Mouse (Mus musculus) lung, adult 2 months (tissue): ENCODE results near the gene Aim2. TPM values are rescaled to one million over a fixed set of nuclear protein-coding genes. Genes with fewer than 3 reads are reported as not detected.
A peak's percentile ranks its signal among the peaks of the same experiment; 100 is the strongest.
"Not testable (repeated sequence)": the region's sequence is repeated elsewhere in the genome, so short reads cannot be mapped to it uniquely, and the experiment has no call there.

Experiments
- DNase-seq: peaks from one replicate; pipeline ENCODE4 v3.0.0; 2022
- H3K4me1 ChIP-seq: fragments of 200-500 bp; 2 replicates; pipeline ENCODE4 v1.6.1; 2011; ENCODE audit warnings: low read length; ENCODE audit not compliant: control insufficient read depth, insufficient read depth
- H3K4me3 ChIP-seq: fragments of 200-500 bp; replicated peaks from 2 replicates; pipeline ENCODE3; 2011; ENCODE audit warnings: low read depth, mild to moderate bottlenecking, control low read depth, low read length; ENCODE audit errors: extremely low read depth
- CTCF ChIP-seq: fragments of 200-500 bp; IDR thresholded peaks from 2 replicates; pipeline ENCODE4 v1.5.1; 2011; ENCODE audit warnings: mild to moderate bottlenecking, low read length, control low read depth; ENCODE audit not compliant: insufficient read depth
- POLR2A ChIP-seq: fragments of 200-500 bp; IDR thresholded peaks from 2 replicates; pipeline ENCODE4 v1.6.1; 2011; ENCODE audit warnings: low read depth, mild to moderate bottlenecking, control low read depth, low read length, borderline replicate concordance; ENCODE audit errors: extremely low read depth
- WGBS: fragments of 180-500 bp; shearing (Covaris S2); methylation state at CpG from one replicate; pipeline ENCODE4 v1.1.7; 2018; 5-methylcytosine and 5-hydroxymethylcytosine counted together
- polyA plus RNA-seq: library from polyadenylated mRNA; depleted of rRNA; stranded (reverse); fragments of >200 nt; gene quantifications from 2 replicates; pipeline ENCODE4 v1.2.3, GENCODE M21; 2012; rRNA removed

Gene Aim2
- polyA plus RNA-seq, 1 experiment, result 5.1 TPM

- WGBS, result 36% methylated on average over 4 of the region's 4 CpGs
- no peak for DNase-seq
- Histone ChIP-seq H3K4me1 (no peaks in the 10 kb centered on the region), H3K4me3 (no peak overlapping the region)
- TF ChIP-seq CTCF (no peak), POLR2A (no peak)
Observed at GRCm38 (mm10) chr1:173447067-173447466, 96.4 kb downstream of the Aim2 start.

GRCm38 (mm10) chr1:173450621-173451020, 99.9 kb downstream of the Aim2 start:
- 83% methylated on average over 4 of the region's 4 CpGs for WGBS
- no peak for DNase-seq
- Histone ChIP-seq H3K4me3 (no peak overlapping the region), H3K4me1 (no peaks in the 10 kb centered on the region)
- TF ChIP-seq POLR2A (no peak), CTCF (no peak)

- Histone ChIP-seq H3K4me1 (no peaks in the 10 kb centered on the region), H3K4me3 (no peak overlapping the region)
- 82% methylated on average over 5 of the region's 5 CpGs for WGBS
- DNase-seq, result no peak
- TF ChIP-seq CTCF (no peak), POLR2A (no peak)
Observed at GRCm38 (mm10) chr1:173451665-173452064, 101.0 kb downstream of the Aim2 start.

- no peak overlapping the region for H3K4me3 ChIP-seq
- H3K4me1 ChIP-seq, result no peaks in the 10 kb centered on the region; the same call in 1 of the 2 replicates
- TF ChIP-seq POLR2A (no peak), CTCF (peak; percentile 44; the same call in 1 of the 2 replicates)
- 47% methylated on average over 7 of the region's 7 CpGs for WGBS
- no peak for DNase-seq
Observed at GRCm38 (mm10) chr1:173456139-173456754, 105.6 kb downstream of the Aim2 start.

- Histone ChIP-seq H3K4me1 (no peaks in the 10 kb centered on the region; the same call in 1 of the 2 replicates), H3K4me3 (no peak overlapping the region)
- DNase-seq, result no peak
- WGBS, result 78% methylated on average over 5 of the region's 5 CpGs
- TF ChIP-seq CTCF (no peak), POLR2A (no peak)
Observed at GRCm38 (mm10) chr1:173456761-173457160, 106.1 kb downstream of the Aim2 start.

- not testable (repeated sequence) for DNase-seq, H3K4me3 ChIP-seq, H3K4me1 ChIP-seq
- WGBS, result 87% methylated on average over 5 of the region's 5 CpGs
Observed at GRCm38 (mm10) chr1:173480399-173481181, 129.9 kb downstream of the Aim2 start.

- not testable (repeated sequence) for H3K4me3 ChIP-seq, DNase-seq, H3K4me1 ChIP-seq
- 82% methylated on average over 3 of the region's 3 CpGs for WGBS
Observed at GRCm38 (mm10) chr1:173481182-173481574, 130.5 kb downstream of the Aim2 start.

GRCm38 (mm10) chr1:173490812-173491480, 140.3 kb downstream of the Aim2 start, which contains the start of gene Ifi206:
Ifi206 (minus strand) TSS chr1:173491041.
- not testable (repeated sequence) for DNase-seq, H3K4me1 ChIP-seq, H3K4me3 ChIP-seq
- WGBS, result 45% methylated on average over 3 of the region's 3 CpGs

GRCm38 (mm10) chr1:173491483-173491882, 140.8 kb downstream of the Aim2 start:
- DNase-seq, H3K4me3 ChIP-seq, H3K4me1 ChIP-seq: not testable (repeated sequence)

- 93% methylated on average over 2 of the region's 2 CpGs for WGBS
- DNase-seq, H3K4me1 ChIP-seq, H3K4me3 ChIP-seq: not testable (repeated sequence)
Observed at GRCm38 (mm10) chr1:173510595-173510994, 159.9 kb downstream of the Aim2 start.

Other genes starting within 250 kb of the Aim2 start
- not detected in 2 replicates for gene Olfr1408, start 213.5 kb upstream of the Aim2 start, polyA plus RNA-seq
- gene Olfr1406, start 160.2 kb upstream of the Aim2 start, polyA plus RNA-seq, result not detected in 2 replicates
- gene Olfr218, start 153.1 kb upstream of the Aim2 start, polyA plus RNA-seq, result not detected in 2 replicates
- gene Olfr1404, start 138.5 kb upstream of the Aim2 start, polyA plus RNA-seq, result not detected in 2 replicates
- gene Fcer1a, start 123.7 kb upstream of the Aim2 start, polyA plus RNA-seq, result 0.11 and 0.36 TPM in 2 replicates
- gene Olfr418, start 84.9 kb upstream of the Aim2 start, polyA plus RNA-seq, result not detected in 2 replicates
- not detected in 2 replicates for gene Mptx2, start 73.1 kb upstream of the Aim2 start, polyA plus RNA-seq
- gene Ackr1, start 17.1 kb upstream of the Aim2 start, polyA plus RNA-seq, result 2.2 and 2.3 TPM in 2 replicates
- 1.6 and 3.6 TPM in 2 replicates for gene Cadm3, start 16.8 kb downstream of the Aim2 start, polyA plus RNA-seq
- gene Ifi206, start 140.2 kb downstream of the Aim2 start, polyA plus RNA-seq, result 1.6 and 4.0 TPM in 2 replicates
- gene Ifi214, start 185.1 kb downstream of the Aim2 start, polyA plus RNA-seq, result 0.14 and 0.19 TPM in 2 replicates
- gene Ifi213, start 248.4 kb downstream of the Aim2 start, polyA plus RNA-seq, result 4.1 and 10.0 TPM in 2 replicates